Mouse (Mus musculus) E14TG2a.4 (cell line): ENCODE results near the gene Mthfs.
"Not testable (repeated sequence)": the region's sequence is repeated elsewhere in the genome, so short reads cannot be mapped to it uniquely, and the experiment has no call there.

Source experiments
- CTCF ChIP-seq: conservative IDR thresholded peaks from 2 replicates; pipeline ENCODE4 v1.5.1; 2014; ENCODE audit warnings: low read length
- NANOG ChIP-seq: IDR thresholded peaks from 2 replicates; pipeline ENCODE4 v1.6.1; 2014; ENCODE audit warnings: borderline replicate concordance, low read length, mixed read lengths
- POU5F1 ChIP-seq: IDR thresholded peaks from 2 replicates; pipeline ENCODE4 v1.6.1; 2014; ENCODE audit warnings: low read length, borderline replicate concordance

GRCm38 (mm10) chr9:89202256-89202655 is 8.2 kb upstream of the Mthfs start:
- not testable (repeated sequence) for TF ChIP-seq CTCF, NANOG, POU5F1
